Mouse (Mus musculus) G1E (cell line): ENCODE measurements around the gene Apol8.

Source experiments
- CTCF ChIP-seq: IDR thresholded peaks from 2 replicates; pipeline ENCODE4 v1.5.1; 2012; ENCODE audit warnings: low read depth, low read length, inconsistent platforms, mixed read lengths
- GATA1 ChIP-seq: IDR thresholded peaks from 2 replicates; pipeline ENCODE4 v1.6.1; 2012; ENCODE audit warnings: borderline replicate concordance, low read length, inconsistent platforms, mixed read lengths
- POLR2AphosphoS5 ChIP-seq: IDR thresholded peaks from 2 replicates; pipeline ENCODE4 v1.6.1; 2012; ENCODE audit warnings: low read depth, low read length, inconsistent platforms; ENCODE audit not compliant: insufficient replicate concordance
- TAL1 ChIP-seq: conservative IDR thresholded peaks from 2 replicates; pipeline ENCODE4 v1.6.1; 2012; ENCODE audit warnings: low read depth, low read length, inconsistent platforms, mixed read lengths

- TF ChIP-seq CTCF = no peak
- no peak for TF ChIP-seq GATA1
- TF ChIP-seq TAL1 = no peak
- TF ChIP-seq POLR2AphosphoS5 = no peak
Measured at GRCm38 (mm10) chr15:77805657-77806056, 48.9 kb upstream of the Apol8 start.
